12 mouse cellular contexts compared by ENCODE assay signal in the genomic region with DNA sequence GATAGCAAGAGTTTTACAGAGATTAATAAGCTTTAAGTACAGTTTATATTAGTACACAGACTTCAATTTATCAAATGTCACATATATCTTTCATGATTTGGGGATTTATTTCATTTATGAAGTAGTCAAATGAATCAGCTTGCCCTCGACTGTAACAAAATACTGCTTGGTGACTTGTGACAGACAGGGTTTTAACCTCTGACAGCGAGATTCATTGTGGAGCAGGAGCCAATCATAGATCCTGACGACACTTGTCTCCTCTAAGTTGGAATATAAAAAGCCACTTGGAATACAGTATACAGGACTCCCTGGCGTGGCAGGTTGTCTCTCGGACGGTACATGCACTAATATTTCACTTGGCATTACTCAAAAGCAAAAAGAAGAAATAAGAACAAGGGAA. TPM values are rescaled to one million over a fixed set of nuclear protein-coding genes. Genes with fewer than 3 reads are reported as not detected.
A peak's percentile ranks its signal among the peaks of the same experiment; 100 is the strongest.
DNase-seq lines count a peak whose midpoint lies in the region; ATAC-seq and TF ChIP-seq lines count a peak whose summit lies in the region.
"Had no signal": no experiment of that assay in that cellular context is flagged by ENCODE, and none has a peak within 500 bp of the region (broad histone marks: within the 10 kb centered on the region; RNA-seq: fewer than 3 reads in every experiment).

A gene (plus strand): TSS at position 301 of the 400 bp plus-strand sequence.

- no peaks in the 10 kb centered on the region for H3K36me3 ChIP-seq in forebrain, postnatal 0 days (ENCODE audit: insufficient read depth)
- H3K36me3 ChIP-seq in hindbrain, embryonic 16.5 days (ENCODE audit: control insufficient read depth, insufficient read depth, low read length), result no peaks in the 10 kb centered on the region
- no peaks in the 10 kb centered on the region for H3K36me3 ChIP-seq in stomach, embryonic 15.5 days
- H3K36me3 ChIP-seq: G1E had no signal

- no peak for TF ChIP-seq CTCF in left cerebral cortex, adult 2 months (IDR thresholded peaks at IDR 0.05)
- TF ChIP-seq CTCF in forebrain, postnatal 0 days (IDR thresholded peaks at IDR 0.05; ENCODE audit: low read depth), result no peak

- H3K4me1 ChIP-seq in forebrain, postnatal 0 days (ENCODE audit: insufficient read depth), result peaks cover 3% of the 10 kb centered on the region; the same call in 1 of the 2 replicates
- H3K4me1 ChIP-seq in hindbrain, embryonic 16.5 days (ENCODE audit: control insufficient read depth, insufficient read depth, low read depth, low read length), result peaks cover 6% of the 10 kb centered on the region; the same call in 1 of the 2 replicates
- peaks cover 4% of the 10 kb centered on the region; the same call in 1 of the 2 replicates for H3K4me1 ChIP-seq in stomach, embryonic 15.5 days

- peak within 1 kb of the TSS; percentile 32; the same call in 1 of the 2 replicates for H3K4me3 ChIP-seq in left cerebral cortex, adult 2 months
- H3K4me3 ChIP-seq in forebrain, postnatal 0 days (ENCODE audit: low read depth, low read length), result 0 out of 2 replicates have a peak within 1 kb of the TSS, but pooled peaks have one; percentile 13
- H3K4me3 ChIP-seq in hindbrain, embryonic 16.5 days (ENCODE audit: low read length), result peak within 1 kb of the TSS; percentile 9; the same call in 1 of the 2 replicates
- no peak within 1 kb of the TSS for H3K4me3 ChIP-seq in stomach, embryonic 15.5 days (replicated peaks)

- peak within 1 kb of the TSS; percentile 18 for H3K4me2 ChIP-seq in forebrain, postnatal 0 days (ENCODE audit: low read depth)
- H3K4me2 ChIP-seq in hindbrain, embryonic 16.5 days (ENCODE audit: low read length), result peak within 1 kb of the TSS; percentile 44
- H3K4me2 ChIP-seq in stomach, embryonic 15.5 days, result peak within 1 kb of the TSS; percentile 14; the same call in 1 of the 2 replicates

- no peaks in the 10 kb centered on the region for H3K9me3 ChIP-seq in forebrain, postnatal 0 days (ENCODE audit: low read length)
- no peaks in the 10 kb centered on the region for H3K9me3 ChIP-seq in hindbrain, embryonic 16.5 days (ENCODE audit: control insufficient read depth, low read length)
- H3K9me3 ChIP-seq in stomach, embryonic 15.5 days, result no peaks in the 10 kb centered on the region
- H3K9me3 ChIP-seq: G1E had no signal

- WGBS in forebrain, postnatal 0 days, result 46% methylated on average over 6 of the region's 6 CpGs
- WGBS in hindbrain, embryonic 16.5 days, result 51% methylated on average over 6 of the region's 6 CpGs
- 46% methylated on average over 6 of the region's 6 CpGs for WGBS in stomach, embryonic 15.5 days

- DNase-seq in left cerebral cortex, adult 2 months (ENCODE audit: extremely low spot score in 1 of 2, low spot score in 2 of 2), result no peak
- no peak for DNase-seq in left cerebral cortex, adult 8-10 months (ENCODE audit: low spot score in 2 of 2)
- no peak for DNase-seq in forebrain, postnatal 0 days
- no peak for DNase-seq in layer of hippocampus, postnatal 36 days
- no peak for DNase-seq in adrenal gland, adult 18-20 months (ENCODE audit: low spot score in 2 of 2)
- DNase-seq: kidney, postnatal 10 days; lung, postnatal 14 days had no signal

- no peak within 1 kb of the TSS for H3K27ac ChIP-seq in left cerebral cortex, adult 2 months
- 0 out of 2 replicates have a peak within 1 kb of the TSS, but pooled peaks have one; percentile 54 for H3K27ac ChIP-seq in forebrain, postnatal 0 days (ENCODE audit: low read depth, low read length)
- no peak within 1 kb of the TSS for H3K27ac ChIP-seq in hindbrain, embryonic 16.5 days (ENCODE audit: low read depth, low read length)
- H3K27ac ChIP-seq in stomach, embryonic 15.5 days, result no peak within 1 kb of the TSS

- no peak within 1 kb of the TSS for H3K9ac ChIP-seq in forebrain, postnatal 0 days
- H3K9ac ChIP-seq in hindbrain, embryonic 16.5 days (ENCODE audit: low read depth, low read length), result peak within 1 kb of the TSS; percentile 23; the same call in 1 of the 2 replicates
- no peak within 1 kb of the TSS for H3K9ac ChIP-seq in stomach, embryonic 15.5 days

- intact Hi-C loops in left cerebral cortex, adult 2 months (cut with DNase I), result no loop called here

- H3K27me3 ChIP-seq in forebrain, postnatal 0 days (ENCODE audit: insufficient read depth, low read length), result no peaks in the 10 kb centered on the region
- no peaks in the 10 kb centered on the region for H3K27me3 ChIP-seq in hindbrain, embryonic 16.5 days (replicated peaks; ENCODE audit: control insufficient read depth, insufficient read depth, low read length)
- H3K27me3 ChIP-seq in stomach, embryonic 15.5 days (replicated peaks), result no peaks in the 10 kb centered on the region

- ATAC-seq in forebrain, postnatal 0 days, result no peak
- ATAC-seq in hindbrain, embryonic 16.5 days, result no peak
- ATAC-seq in stomach, embryonic 15.5 days (ENCODE audit: insufficient read depth, low FRiP score, low read depth), result no peak

RNA-seq across cellular contexts. Expression of the gene that starts here (rescaled TPM):
- total RNA-seq in left cerebral cortex, adult 2 months (2021), result under 1 TPM; 0.33 to 0.50 TPM
- under 1 TPM; 0.21 to 0.96 (median 0.42) TPM for total RNA-seq in left cerebral cortex, adult 8-10 months (2022)
- 1.2 and 1.4 TPM in 2 replicates for total RNA-seq in forebrain, postnatal 0 days (2014; rRNA removed)
- 0.70 and 0.98 TPM in 2 replicates for polyA plus RNA-seq in forebrain, postnatal 0 days (2015; fragmentation: Nextera tagmentation; extraction: Ambion mirVana)
- 0.21 and 0.59 TPM in 2 replicates for polyA plus RNA-seq in hindbrain, embryonic 16.5 days (2015; fragmentation: Nextera tagmentation; extraction: Ambion mirVana)
- polyA plus RNA-seq in stomach, embryonic 15.5 days (2015; fragmentation: Nextera tagmentation; extraction: Ambion mirVana), result 0.06 and 0.45 TPM in 2 replicates
- total RNA-seq in layer of hippocampus, postnatal 36 days (2021), result under 1 TPM; 0.51 to 0.65 TPM
- total RNA-seq in adrenal gland, adult 18-20 months (2021), result not detected
- total RNA-seq: neutrophil, adult 5-6 weeks had no signal
- polyA plus RNA-seq: G1E; small intestine, adult 2 months had no signal
